Mouse (Mus musculus) left cerebral cortex, postnatal 36 days (tissue): Measurements from ENCODE around the gene Srebf2. TPM values are rescaled to one million over a fixed set of nuclear protein-coding genes. Genes with fewer than 3 reads are reported as not detected.
"Not testable (repeated sequence)": the region's sequence is repeated elsewhere in the genome, so short reads cannot be mapped to it uniquely, and the experiment has no call there.

Experiments used
- DNase-seq, 2 experiments: peaks; one replicate each; pipeline ENCODE4 v3.0.0; 2021 to 2022; ENCODE audit warnings: low spot score in 2 of 2, mixed read lengths in 1 of 2
- intact Hi-C: fragments of 180-260 bp; cut with DNase I; formaldehyde crosslinking; loops from one replicate; pipeline ENCODE4 v1.15.1; 2025
- microRNA-seq: library from miRNA; unstranded; fragments of <30 nt; microRNA quantifications from one replicate; pipeline ENCODE4 v1.2.0, GENCODE M21; 2022
- total RNA-seq, 2 experiments: library from RNA; stranded (reverse); gene quantifications; 2 replicates each; pipeline ENCODE4 v1.2.3; 2021

Gene Srebf2
- total RNA-seq, 2 experiments from 2014 or later = 183 to 198 TPM

- DNase-seq, intact Hi-C loops: not testable (repeated sequence)
These were observed 97.8 kb downstream of the Srebf2 start for GRCm38 (mm10) chr15:82244805-82245161.

- intact Hi-C loops = no loop called here
- no peak for DNase-seq
These were observed 100.3 kb downstream of the Srebf2 start for GRCm38 (mm10) chr15:82247131-82247776.

GRCm38 (mm10) chr15:82251579-82251978 lies 104.6 kb downstream of the Srebf2 start:
- DNase-seq = no peak
- intact Hi-C loops = no loop called here

- intact Hi-C loops = no loop called here
- no peak for DNase-seq
These were observed 105.1 kb downstream of the Srebf2 start, which contains the start of gene 1500009C09Rik for GRCm38 (mm10) chr15:82252097-82252496. Gene 1500009C09Rik, plus strand, starts transcription at chr15:82252397.

Small RNA genes within 50 kb of the gene (microRNA-seq; reads per million reads assigned to microRNA genes)
- gene Mir33 = 18.0 reads per million, percentile 38 among the genes with 10 or more reads in this experiment

Other genes with a start within 250 kb of the Srebf2 start
- gene Polr3h, start 220.9 kb upstream of the Srebf2 start, total RNA-seq = 10 to 100 TPM; 46.7 to 58.5 TPM
- gene Csdc2, start 210.4 kb upstream of the Srebf2 start, total RNA-seq = 10 to 100 TPM; 83.6 to 86.1 TPM
- gene Pmm1, start 186.3 kb upstream of the Srebf2 start, total RNA-seq = 100 to 1,000 TPM; 197 to 221 TPM
- not detected for gene 1700029P11Rik, start 166.6 kb upstream of the Srebf2 start, total RNA-seq
- gene Xrcc6, start 159.3 kb upstream of the Srebf2 start, total RNA-seq = 10 to 100 TPM; 19.1 to 33.7 TPM
- gene Desi1, start 113.3 kb upstream of the Srebf2 start, total RNA-seq = 100 to 1,000 TPM; 103 to 118 TPM
- gene Snu13, start 99.6 kb upstream of the Srebf2 start, total RNA-seq = 100 to 1,000 TPM; 102 to 107 TPM
- not detected for gene 4930407I10Rik, start 88.0 kb upstream of the Srebf2 start, total RNA-seq
- 1 to 10 TPM; 3.4 to 3.6 TPM for gene Mei1, start 77.2 kb upstream of the Srebf2 start, total RNA-seq
- gene Ccdc134, start 19.3 kb upstream of the Srebf2 start, total RNA-seq = 10 to 100 TPM in 1 of 2 experiments, 1 to 10 TPM in 1; 9.5 to 14.2 TPM
- 1 to 10 TPM; 3.6 to 4.7 TPM for gene Shisa8, start 65.6 kb downstream of the Srebf2 start, total RNA-seq
- 1 to 10 TPM in 1 of 2 experiments, under 1 TPM in 1; 0.22 to 1.1 TPM for gene Tnfrsf13c, start 77.2 kb downstream of the Srebf2 start, total RNA-seq
- 1 to 10 TPM; 3.1 to 4.1 TPM for gene Cenpm, start 97.6 kb downstream of the Srebf2 start, total RNA-seq
- 100 to 1,000 TPM in 1 of 2 experiments, 10 to 100 TPM in 1; 97.8 to 105 TPM for gene 1500009C09Rik, start 105.2 kb downstream of the Srebf2 start, total RNA-seq
- 100 to 1,000 TPM; 503 to 533 TPM for gene Sept3, start 127.7 kb downstream of the Srebf2 start, total RNA-seq
- not detected for gene Wbp2nl, start 151.8 kb downstream of the Srebf2 start, total RNA-seq
- gene Naga, start 191.7 kb downstream of the Srebf2 start, total RNA-seq = 10 to 100 TPM; 35.9 to 39.3 TPM
- 1 to 10 TPM in 1 of 2 experiments, under 1 TPM in 1; 0.57 to 1.4 TPM for gene Pheta2, start 191.8 kb downstream of the Srebf2 start, total RNA-seq
- 100 to 1,000 TPM; 127 to 144 TPM for gene Smdt1, start 191.8 kb downstream of the Srebf2 start, total RNA-seq
- gene Ndufa6, start 207.1 kb downstream of the Srebf2 start, total RNA-seq = 100 to 1,000 TPM; 198 to 199 TPM
- gene Cyp2d22, start 233.1 kb downstream of the Srebf2 start, total RNA-seq = 10 to 100 TPM; 27.6 to 32.4 TPM
- gene Cyp2d11, start 246.8 kb downstream of the Srebf2 start, total RNA-seq = under 1 TPM in 1 of 2 experiments, not detected in 1; 0.27 TPM